Mouse (Mus musculus) heart, embryonic 12.5 days (tissue): Measurements from ENCODE around the gene Smim22. TPM values are rescaled to one million over a fixed set of nuclear protein-coding genes. Genes with fewer than 3 reads are reported as not detected.

Experiments used
- ATAC-seq: fragments of 200-750 bp; cut with Nextera tagmentation; 2 replicates; pipeline ENCODE4 v1.8.0; 2017; ENCODE audit warnings: moderate TSS enrichment, moderate library complexity; ENCODE audit not compliant: insufficient number of reproducible peaks, low FRiP score
- H3K27ac ChIP-seq: fragments of 300-500 bp; sonication (generic); 2 replicates; pipeline ENCODE4 v1.5.1; 2016; ENCODE audit warnings: mild to moderate bottlenecking, moderate library complexity; ENCODE audit not compliant: poor library complexity, severe bottlenecking
- H3K27me3 ChIP-seq: fragments of 300-500 bp; sonication (generic); replicated peaks from 2 replicates; pipeline ENCODE4 v1.6.1; 2016; ENCODE audit warnings: mild to moderate bottlenecking, moderate library complexity
- H3K36me3 ChIP-seq: fragments of 300-500 bp; sonication (generic); 2 replicates; pipeline ENCODE4 v1.6.1; 2016; ENCODE audit warnings: mild to moderate bottlenecking, moderate library complexity
- H3K4me1 ChIP-seq: fragments of 300-500 bp; sonication (generic); replicated peaks from 2 replicates; pipeline ENCODE4 v1.6.1; 2016; ENCODE audit warnings: mild to moderate bottlenecking
- H3K4me2 ChIP-seq: fragments of 300-500 bp; sonication (generic); 2 replicates; pipeline ENCODE4 v1.6.1; 2016; ENCODE audit warnings: mild to moderate bottlenecking, moderate library complexity
- H3K4me3 ChIP-seq: fragments of 300-500 bp; sonication (generic); 2 replicates; pipeline ENCODE4 v1.5.1; 2016; ENCODE audit warnings: mild to moderate bottlenecking
- H3K9ac ChIP-seq: fragments of 300-500 bp; sonication (generic); 2 replicates; pipeline ENCODE4 v1.6.1; 2016; ENCODE audit warnings: mild to moderate bottlenecking, moderate library complexity
- H3K9me3 ChIP-seq: fragments of 300-500 bp; sonication (generic); replicated peaks from 2 replicates; pipeline ENCODE4 v1.6.1; 2016; ENCODE audit warnings: mild to moderate bottlenecking, moderate library complexity
- WGBS: fragments of 180-500 bp; shearing (Covaris S2); methylation state at CpG from one replicate; pipeline ENCODE4 v1.1.7; 2016; 5-methylcytosine and 5-hydroxymethylcytosine counted together
- polyA plus RNA-seq: library from polyadenylated mRNA; unstranded; fragments of >200 nt; fragmentation: Nextera tagmentation; extraction: Ambion mirVana; gene quantifications from 2 replicates; pipeline ENCODE4 v1.2.1, GENCODE M21; 2016

Gene Smim22
- polyA plus RNA-seq, 1 experiment from 2014 or later: 3.7 TPM

GRCm38 (mm10) chr16:5049182-5049773, 42.2 kb downstream of the Smim22 start:
- Histone ChIP-seq H3K9me3 (no peaks in the 10 kb centered on the region), H3K27me3 (no peaks in the 10 kb centered on the region), H3K4me3 (peak overlapping the region; percentile 100), H3K36me3 (peaks cover 35% of the 10 kb centered on the region), H3K9ac (peak overlapping the region; percentile 98), H3K27ac (peak overlapping the region; percentile 92), H3K4me1 (peaks cover 16% of the 10 kb centered on the region), H3K4me2 (peak overlapping the region; percentile 99)
- WGBS: under 1% methylated on average over 38 of the region's 38 CpGs
- peak; percentile 63 for ATAC-seq

DNA sequence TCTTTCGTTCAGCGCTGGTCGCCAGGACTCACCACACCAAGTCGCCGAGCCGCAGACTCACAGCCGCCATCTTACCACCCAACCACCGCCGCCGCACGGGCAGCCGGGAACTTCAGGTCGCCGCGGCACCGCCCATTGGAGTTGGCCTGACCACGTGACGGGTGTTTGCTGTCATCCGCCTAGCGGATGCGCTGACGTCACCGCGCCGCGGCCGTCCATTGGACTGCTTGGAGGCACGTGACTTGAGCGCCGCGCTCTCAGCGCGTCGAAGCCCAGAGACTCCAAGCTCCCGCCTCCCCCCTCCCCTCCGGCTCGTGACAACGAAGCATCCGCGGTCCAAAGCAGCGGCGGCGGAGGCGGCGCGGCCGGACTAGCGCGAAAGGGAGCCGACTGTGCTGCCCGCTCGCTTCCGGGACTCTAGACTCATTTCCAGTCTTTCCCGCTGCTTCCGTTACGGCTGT, 42.7 kb downstream of the Smim22 start, which contains the start of the genes Glyr1 and Ubn1:
Gene Glyr1, minus strand, starts transcription at position 90 of the 461 bp plus-strand sequence.
Gene Ubn1, plus strand, starts transcription at position 284 of the 461 bp plus-strand sequence.
- no peaks in the 10 kb centered on the region for H3K9me3 ChIP-seq
- H3K9ac ChIP-seq: peak within 1 kb of the TSS; percentile 98
- peak within 1 kb of the TSS; percentile 98 for H3K27ac ChIP-seq
- ATAC-seq: peak; percentile 99
- H3K36me3 ChIP-seq: peaks cover 31% of the 10 kb centered on the region
- H3K4me3 ChIP-seq: peak within 1 kb of the TSS; percentile 100
- peaks cover 16% of the 10 kb centered on the region for H3K4me1 ChIP-seq
- H3K27me3 ChIP-seq: no peaks in the 10 kb centered on the region
- 0% methylated on average over 56 of the region's 56 CpGs for WGBS
- peak within 1 kb of the TSS; percentile 99 for H3K4me2 ChIP-seq

DNA sequence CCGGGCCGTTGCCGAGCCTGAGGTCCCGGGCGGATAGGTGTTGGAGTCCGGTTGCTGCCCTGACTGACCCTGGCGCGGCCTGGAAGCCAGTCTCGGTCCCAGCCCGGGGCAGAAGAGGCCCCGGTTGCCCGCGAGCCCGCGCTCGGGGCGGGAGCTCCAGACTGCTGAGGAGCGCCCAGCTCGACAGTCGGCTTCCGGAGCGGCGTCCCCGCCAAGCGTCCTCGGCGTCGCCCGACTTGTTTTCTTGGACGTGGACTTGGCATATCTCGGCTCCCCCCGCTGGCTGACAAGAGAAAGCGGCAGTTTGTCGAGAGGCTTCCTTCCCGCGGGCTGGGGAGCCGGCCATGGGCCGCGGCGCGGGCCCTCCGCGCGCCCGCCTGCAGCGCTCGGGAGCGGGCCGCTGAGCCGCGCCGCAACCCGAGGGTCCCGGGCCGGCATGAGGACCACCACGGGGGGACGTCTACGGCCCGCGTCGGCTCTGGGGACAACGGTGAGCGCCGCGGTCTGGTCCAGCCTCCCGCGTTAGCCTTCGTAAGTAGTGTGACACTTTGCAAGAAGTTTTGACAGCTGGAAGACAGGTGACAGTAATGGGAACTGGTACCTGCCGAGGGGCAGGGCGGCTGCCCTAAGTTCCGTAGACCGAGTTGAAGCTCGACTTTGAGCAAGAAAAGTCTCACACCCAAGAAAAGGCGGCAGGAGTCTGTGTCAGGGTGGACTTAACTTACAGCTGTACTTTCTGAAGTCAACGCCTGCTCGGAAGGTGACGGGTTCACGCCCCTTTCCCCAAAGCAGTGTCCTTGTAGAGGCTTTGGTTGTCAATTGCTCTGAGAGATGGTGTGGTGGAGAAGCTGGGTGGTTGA, 43.4 kb downstream of the Smim22 start:
- Histone ChIP-seq H3K9me3 (no peaks in the 10 kb centered on the region), H3K4me2 (peak overlapping the region; percentile 99), H3K4me1 (peaks cover 16% of the 10 kb centered on the region), H3K9ac (peak overlapping the region; percentile 97), H3K27ac (peak overlapping the region; percentile 98), H3K36me3 (peaks cover 30% of the 10 kb centered on the region), H3K27me3 (no peaks in the 10 kb centered on the region), H3K4me3 (peak overlapping the region; percentile 100)
- WGBS: under 1% methylated on average over 78 of the region's 78 CpGs
- peak; percentile 73 for ATAC-seq

Other genes with a start within 250 kb of the Smim22 start
- gene Cdip1, start 217.0 kb upstream of the Smim22 start, polyA plus RNA-seq: 122 and 132 TPM in 2 replicates
- gene 4930562C15Rik, start 171.9 kb upstream of the Smim22 start, polyA plus RNA-seq: 0.11 and 0.57 TPM in 2 replicates
- 26.8 and 27.1 TPM in 2 replicates for gene Ubald1, start 127.0 kb upstream of the Smim22 start, polyA plus RNA-seq
- gene Mgrn1, start 121.0 kb upstream of the Smim22 start, polyA plus RNA-seq: 114 and 116 TPM in 2 replicates
- 92.3 and 97.3 TPM in 2 replicates for gene Nudt16l1, start 68.5 kb upstream of the Smim22 start, polyA plus RNA-seq
- gene Anks3, start 43.1 kb upstream of the Smim22 start, polyA plus RNA-seq: 34.4 and 34.8 TPM in 2 replicates
- gene Sept12, start 9.4 kb upstream of the Smim22 start, polyA plus RNA-seq: not detected in 2 replicates
- gene Rogdi, start 6.3 kb downstream of the Smim22 start, polyA plus RNA-seq: 44.1 and 48.3 TPM in 2 replicates
- 111 and 114 TPM in 2 replicates for gene Glyr1, start 42.6 kb downstream of the Smim22 start, polyA plus RNA-seq
- gene Ubn1, start 42.8 kb downstream of the Smim22 start, polyA plus RNA-seq: 16.3 and 16.7 TPM in 2 replicates
- 1.5 and 2.1 TPM in 2 replicates for gene Ppl, start 125.1 kb downstream of the Smim22 start, polyA plus RNA-seq
- not detected in 2 replicates for gene Sec14l5, start 139.8 kb downstream of the Smim22 start, polyA plus RNA-seq
- 14.0 and 15.4 TPM in 2 replicates for gene Nagpa, start 196.7 kb downstream of the Smim22 start, polyA plus RNA-seq
- gene AU021092, start 215.0 kb downstream of the Smim22 start, polyA plus RNA-seq: 2.5 and 3.2 TPM in 2 replicates
- gene Alg1, start 226.3 kb downstream of the Smim22 start, polyA plus RNA-seq: 23.9 and 24.6 TPM in 2 replicates
- gene Eef2kmt, start 248.7 kb downstream of the Smim22 start, polyA plus RNA-seq: 17.2 and 19.5 TPM in 2 replicates